Mouse (Mus musculus): Measurements from ENCODE around the gene Amd1. TPM values are rescaled to one million over a fixed set of nuclear protein-coding genes. Genes with fewer than 3 reads are reported as not detected.

The Amd1 gene
- polyA plus RNA-seq, 1 experiment from 2014 or later: 59.1 TPM

GRCm38 (mm10) chr10:40258976-40259375 is 43.0 kb downstream of the Amd1 start:
- 2% methylated on average over 5 of the region's 5 CpGs for WGBS
- peak overlapping the region; percentile 98; the same call in 1 of the 2 replicates for H3K27ac ChIP-seq
- peaks cover 18% of the 10 kb centered on the region; the same call in 1 of the 2 replicates for H3K36me3 ChIP-seq
- H3K4me3 ChIP-seq: no peak overlapping the region
- H3K9me3 ChIP-seq: no peaks in the 10 kb centered on the region
- DNase-seq (ENCODE audit: low spot score): no peak
- peaks cover 17% of the 10 kb centered on the region for H3K4me1 ChIP-seq
- H3K27me3 ChIP-seq (ENCODE audit: insufficient read depth, poor library complexity, severe bottlenecking): no peaks in the 10 kb centered on the region

DNA sequence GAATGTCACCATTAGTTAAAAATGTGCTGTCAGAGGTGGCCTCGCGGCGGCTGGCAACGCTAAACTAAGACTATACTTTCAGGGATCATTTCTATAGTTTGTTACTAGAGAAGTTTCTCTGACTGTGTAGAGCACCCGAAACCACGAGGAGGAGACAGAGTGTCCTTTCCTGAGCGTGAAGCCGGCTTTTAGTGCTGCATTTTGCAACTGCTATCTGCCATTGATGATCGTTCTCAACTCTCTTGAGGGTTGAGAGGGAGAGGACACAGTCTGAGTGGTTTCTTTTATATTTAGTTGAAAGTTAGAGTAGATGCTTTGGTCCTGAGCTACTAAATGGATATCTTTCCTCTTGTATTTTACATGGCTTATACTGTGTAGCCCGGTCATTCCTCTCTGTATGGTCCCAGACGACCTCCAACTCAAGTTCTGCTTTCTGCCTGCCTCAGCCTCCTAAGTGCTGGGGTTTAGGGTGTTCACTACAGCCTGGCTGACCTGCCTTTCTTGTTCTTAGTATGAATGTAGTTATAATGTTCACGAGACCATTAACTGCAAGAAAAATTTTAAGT is 43.5 kb downstream of the Amd1 start:
- peak; percentile 96 for DNase-seq (ENCODE audit: low spot score)
- Histone ChIP-seq H3K4me1 (peaks cover 17% of the 10 kb centered on the region), H3K27me3 (ENCODE audit: insufficient read depth, poor library complexity, severe bottlenecking) (no peaks in the 10 kb centered on the region), H3K27ac (peak overlapping the region; percentile 98), H3K9me3 (no peaks in the 10 kb centered on the region), H3K36me3 (peaks cover 22% of the 10 kb centered on the region), H3K4me3 (peak overlapping the region; percentile 83)
- under 1% methylated on average over 12 of the region's 12 CpGs for WGBS

DNA sequence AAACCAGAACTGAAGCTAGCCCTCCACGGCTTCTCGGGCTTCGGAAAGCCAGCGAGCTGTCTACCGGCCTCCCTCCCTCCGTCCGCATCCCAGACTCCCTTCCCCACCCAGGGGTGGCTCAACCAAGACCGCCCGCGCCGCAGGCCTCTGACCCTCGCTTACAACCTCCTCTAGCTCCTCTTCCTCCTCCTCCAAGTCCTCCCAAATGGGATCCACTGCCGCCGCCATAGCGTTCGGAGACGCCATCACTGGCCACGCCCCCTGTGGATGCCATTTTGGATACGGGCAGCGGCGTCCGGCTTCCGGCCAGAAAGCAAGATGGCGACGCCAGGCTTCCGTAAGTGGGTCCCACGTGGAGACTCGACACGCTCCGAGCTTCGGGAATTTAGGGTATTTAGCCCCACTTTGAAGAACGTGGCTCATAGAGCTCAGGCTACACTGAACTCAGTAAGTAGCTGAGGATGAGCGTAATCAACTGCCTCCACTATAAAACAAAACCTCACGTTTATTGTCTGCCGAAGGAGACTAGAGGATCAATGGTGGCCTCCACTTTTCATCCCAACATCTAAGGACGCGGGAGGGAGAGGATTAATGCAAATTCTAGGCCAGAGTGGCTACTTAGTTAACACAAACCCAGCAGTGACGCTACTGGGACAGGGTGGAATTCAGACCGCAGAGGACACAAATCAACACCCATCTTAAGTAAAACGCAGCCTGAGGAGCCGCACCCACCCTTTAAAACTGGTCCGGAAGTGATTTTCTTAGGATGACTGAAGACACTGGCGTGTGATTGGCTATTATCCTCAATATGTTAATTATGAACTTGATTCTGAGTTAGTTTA is 44.4 kb downstream of the Amd1 start, which contains the start of gene Gtf3c6:
Gtf3c6 (minus strand) TSS at position 695 of the 842 bp plus-strand sequence.
- peaks cover 30% of the 10 kb centered on the region for H3K36me3 ChIP-seq
- WGBS: under 1% methylated on average over 43 of the region's 43 CpGs
- peaks cover 17% of the 10 kb centered on the region for H3K4me1 ChIP-seq
- DNase-seq (ENCODE audit: low spot score): peak; percentile 98
- no peaks in the 10 kb centered on the region for H3K9me3 ChIP-seq
- H3K27ac ChIP-seq: peak within 1 kb of the TSS; percentile 98
- H3K4me3 ChIP-seq: peak within 1 kb of the TSS; percentile 83
- H3K27me3 ChIP-seq (ENCODE audit: insufficient read depth, poor library complexity, severe bottlenecking): no peaks in the 10 kb centered on the region

DNA sequence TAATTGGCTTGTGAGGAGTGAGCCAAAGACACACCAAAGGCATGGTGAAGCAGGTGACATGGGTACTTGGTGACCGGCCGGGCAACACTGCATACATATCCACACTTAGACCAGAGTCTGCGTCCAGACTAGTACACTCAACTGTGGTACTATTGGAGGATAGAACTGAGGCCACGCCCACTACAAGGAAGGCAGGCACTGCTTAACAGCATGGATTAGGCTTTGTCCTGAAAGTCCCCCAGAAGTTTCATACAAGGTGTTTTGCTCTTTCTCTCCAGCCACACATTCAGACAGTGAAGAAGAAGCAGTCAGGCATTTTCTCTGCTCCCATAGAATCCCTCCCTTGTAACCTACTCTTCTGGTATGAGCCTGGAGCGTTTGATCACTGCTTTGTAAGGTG is 45.3 kb downstream of the Amd1 start:
- Histone ChIP-seq H3K36me3 (peaks cover 39% of the 10 kb centered on the region), H3K9me3 (no peaks in the 10 kb centered on the region), H3K4me1 (peaks cover 17% of the 10 kb centered on the region), H3K27me3 (ENCODE audit: insufficient read depth, poor library complexity, severe bottlenecking) (no peaks in the 10 kb centered on the region), H3K27ac (peak overlapping the region; percentile 98), H3K4me3 (peak overlapping the region; percentile 83)
- 8% methylated on average over 5 of the region's 5 CpGs for WGBS
- peak; percentile 91 for DNase-seq (ENCODE audit: low spot score)

DNA sequence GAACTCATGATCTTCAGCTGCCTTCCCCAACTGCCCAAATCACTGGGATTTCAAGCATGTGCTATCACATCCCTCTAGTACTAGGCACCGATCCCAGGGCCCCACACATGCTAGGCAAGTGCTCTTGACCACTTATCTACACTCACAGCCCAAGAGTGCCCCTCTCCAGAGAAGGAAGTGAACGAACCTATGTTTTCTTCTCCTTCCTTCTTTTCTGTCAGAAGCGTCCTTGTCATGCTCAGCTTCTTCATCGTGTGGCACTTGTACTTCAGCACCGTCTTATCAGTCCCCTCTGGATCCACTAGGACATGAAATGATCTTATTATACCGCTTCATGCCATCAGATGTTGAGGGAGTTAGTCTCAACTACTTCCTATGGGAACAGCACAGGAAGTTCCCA is 51.0 kb downstream of the Amd1 start:
- Histone ChIP-seq H3K4me1 (0 out of 2 replicates have a peak, but pooled peaks cover 3% of the 10 kb centered on the region), H3K36me3 (peaks cover 79% of the 10 kb centered on the region), H3K27ac (no peak overlapping the region), H3K4me3 (no peak overlapping the region), H3K27me3 (ENCODE audit: insufficient read depth, poor library complexity, severe bottlenecking) (no peaks in the 10 kb centered on the region), H3K9me3 (no peaks in the 10 kb centered on the region)
- whole genome bisulfite sequencing: 70% methylated on average over 6 of the region's 6 CpGs
- DNase-seq (ENCODE audit: low spot score): no peak

- WGBS: 87% methylated on average over 9 of the region's 9 CpGs
- no peak for DNase-seq (ENCODE audit: low spot score)
- H3K27me3 ChIP-seq (ENCODE audit: insufficient read depth, poor library complexity, severe bottlenecking): no peaks in the 10 kb centered on the region
- no peak overlapping the region for H3K27ac ChIP-seq
- H3K36me3 ChIP-seq: peaks cover 68% of the 10 kb centered on the region
- 0 out of 2 replicates have a peak, but pooled peaks cover 3% of the 10 kb centered on the region for H3K4me1 ChIP-seq
- no peaks in the 10 kb centered on the region for H3K9me3 ChIP-seq
- H3K4me3 ChIP-seq: no peak overlapping the region
Observed at GRCm38 (mm10) chr10:40249625-40250024, 52.4 kb downstream of the Amd1 start.

GRCm38 (mm10) chr10:40247166-40247716 is 54.7 kb downstream of the Amd1 start:
- 0 out of 2 replicates have a peak, but pooled peaks cover 3% of the 10 kb centered on the region for H3K4me1 ChIP-seq
- 32% methylated on average over 11 of the region's 11 CpGs for WGBS
- H3K36me3 ChIP-seq: peaks cover 68% of the 10 kb centered on the region
- peak overlapping the region; percentile 90 for H3K27ac ChIP-seq
- H3K9me3 ChIP-seq: no peaks in the 10 kb centered on the region
- no peaks in the 10 kb centered on the region for H3K27me3 ChIP-seq (ENCODE audit: insufficient read depth, poor library complexity, severe bottlenecking)
- DNase-seq (ENCODE audit: low spot score): no peak
- H3K4me3 ChIP-seq: peak overlapping the region; percentile 84

GRCm38 (mm10) chr10:40246374-40247165 is 55.4 kb downstream of the Amd1 start, which contains the start of gene Rpf2:
Gene Rpf2, minus strand, starts transcription at chr10:40247036.
- H3K4me1 ChIP-seq: 0 out of 2 replicates have a peak, but pooled peaks cover 3% of the 10 kb centered on the region
- H3K4me3 ChIP-seq: peak within 1 kb of the TSS; percentile 84
- peak; percentile 95 for DNase-seq (ENCODE audit: low spot score)
- 2% methylated on average over 54 of the region's 54 CpGs for WGBS
- H3K36me3 ChIP-seq: peaks cover 68% of the 10 kb centered on the region
- no peaks in the 10 kb centered on the region for H3K27me3 ChIP-seq (ENCODE audit: insufficient read depth, poor library complexity, severe bottlenecking)
- no peaks in the 10 kb centered on the region for H3K9me3 ChIP-seq
- H3K27ac ChIP-seq: peak within 1 kb of the TSS; percentile 90

DNA sequence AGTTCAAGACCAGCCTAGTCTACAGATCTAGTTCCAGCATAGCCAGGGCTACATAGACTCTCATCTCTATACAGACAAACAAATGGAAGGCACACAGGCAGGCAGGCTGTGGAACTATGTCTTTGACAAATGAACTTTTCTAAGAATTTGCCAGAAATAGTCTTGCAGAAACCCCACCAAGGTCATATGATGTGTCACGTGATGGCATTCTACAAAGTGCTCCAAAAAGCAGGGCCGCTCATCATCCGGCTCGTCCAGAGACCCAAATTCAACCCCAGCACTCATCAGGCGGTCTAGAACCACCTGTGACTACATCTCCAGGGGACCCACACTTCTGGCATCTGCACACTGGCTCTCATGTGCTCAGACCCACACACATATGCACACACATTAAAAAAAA is 64.2 kb downstream of the Amd1 start:
- H3K36me3 ChIP-seq: peaks cover 75% of the 10 kb centered on the region
- no peaks in the 10 kb centered on the region for H3K27me3 ChIP-seq (ENCODE audit: insufficient read depth, poor library complexity, severe bottlenecking)
- H3K9me3 ChIP-seq: no peaks in the 10 kb centered on the region
- WGBS: 89% methylated on average over 5 of the region's 5 CpGs
- no peak overlapping the region for H3K4me3 ChIP-seq
- no peaks in the 10 kb centered on the region for H3K4me1 ChIP-seq
- no peak overlapping the region for H3K27ac ChIP-seq
- DNase-seq (ENCODE audit: low spot score): no peak

Other genes starting within 250 kb of the Amd1 start
- 15.2 and 20.7 TPM in 2 replicates for gene Slc16a10, start 159.9 kb downstream of the Amd1 start, polyA plus RNA-seq (2016; fragmentation: Nextera tagmentation; extraction: Ambion mirVana)
- 58.5 and 82.1 TPM in 2 replicates for gene Rpf2, start 55.1 kb downstream of the Amd1 start, polyA plus RNA-seq (2016; fragmentation: Nextera tagmentation; extraction: Ambion mirVana)
- gene Gtf3c6, start 44.1 kb downstream of the Amd1 start, polyA plus RNA-seq (2016; fragmentation: Nextera tagmentation; extraction: Ambion mirVana): 100 and 126 TPM in 2 replicates
- gene Cdk19, start 37.4 kb upstream of the Amd1 start, polyA plus RNA-seq (2016; fragmentation: Nextera tagmentation; extraction: Ambion mirVana): 5.2 and 6.1 TPM in 2 replicates

Data from heart, embryonic 10.5 days (tissue).